Mouse (Mus musculus) CH12.LX (cell line): Measurements from ENCODE around the gene Tusc2.

Source experiments
- CTCF ChIP-seq, 2 experiments: IDR thresholded peaks in 1 of 2; conservative IDR thresholded peaks in 1 of 2; 2 replicates each; pipeline ENCODE4 v1.5.1; 2011 to 2012; ENCODE audit warnings: low read depth in 2 of 2, low read length in 2 of 2, improper control_type of control experiment in 1 of 2, inconsistent platforms in 1 of 2, mild to moderate bottlenecking in 1 of 2, moderate library complexity in 1 of 2
- HCFC1 ChIP-seq: IDR thresholded peaks from 2 replicates; pipeline ENCODE4 v1.6.1; 2012; ENCODE audit warnings: low read depth, mild to moderate bottlenecking, inconsistent platforms, low read length, improper control_type of control experiment
- KAT2A ChIP-seq: IDR thresholded peaks from 2 replicates; pipeline ENCODE4 v1.6.1; 2012; ENCODE audit warnings: low read length, improper control_type of control experiment, inconsistent platforms; ENCODE audit not compliant: insufficient replicate concordance
- POLR2A ChIP-seq: IDR thresholded peaks from 2 replicates; pipeline ENCODE4 v1.6.1; 2011; ENCODE audit warnings: low read depth, mild to moderate bottlenecking, improper control_type of control experiment, low read length
- RCOR1 ChIP-seq: conservative IDR thresholded peaks from 2 replicates; pipeline ENCODE4 v1.6.1; 2012; ENCODE audit warnings: low read depth, mild to moderate bottlenecking, inconsistent platforms, low read length, improper control_type of control experiment
- SMC3 ChIP-seq: IDR thresholded peaks from 2 replicates; pipeline ENCODE4 v1.6.1; 2011; ENCODE audit warnings: low read depth, low read length, improper control_type of control experiment
- USF1 ChIP-seq: IDR thresholded peaks from 2 replicates; pipeline ENCODE4 v1.6.1; 2014; ENCODE audit warnings: low read depth, mild to moderate bottlenecking, inconsistent platforms, low read length, improper control_type of control experiment
- ZNF384 ChIP-seq: IDR thresholded peaks from 2 replicates; pipeline ENCODE4 v1.6.1; 2012; ENCODE audit warnings: low read depth, low read length, improper control_type of control experiment, inconsistent platforms

DNA sequence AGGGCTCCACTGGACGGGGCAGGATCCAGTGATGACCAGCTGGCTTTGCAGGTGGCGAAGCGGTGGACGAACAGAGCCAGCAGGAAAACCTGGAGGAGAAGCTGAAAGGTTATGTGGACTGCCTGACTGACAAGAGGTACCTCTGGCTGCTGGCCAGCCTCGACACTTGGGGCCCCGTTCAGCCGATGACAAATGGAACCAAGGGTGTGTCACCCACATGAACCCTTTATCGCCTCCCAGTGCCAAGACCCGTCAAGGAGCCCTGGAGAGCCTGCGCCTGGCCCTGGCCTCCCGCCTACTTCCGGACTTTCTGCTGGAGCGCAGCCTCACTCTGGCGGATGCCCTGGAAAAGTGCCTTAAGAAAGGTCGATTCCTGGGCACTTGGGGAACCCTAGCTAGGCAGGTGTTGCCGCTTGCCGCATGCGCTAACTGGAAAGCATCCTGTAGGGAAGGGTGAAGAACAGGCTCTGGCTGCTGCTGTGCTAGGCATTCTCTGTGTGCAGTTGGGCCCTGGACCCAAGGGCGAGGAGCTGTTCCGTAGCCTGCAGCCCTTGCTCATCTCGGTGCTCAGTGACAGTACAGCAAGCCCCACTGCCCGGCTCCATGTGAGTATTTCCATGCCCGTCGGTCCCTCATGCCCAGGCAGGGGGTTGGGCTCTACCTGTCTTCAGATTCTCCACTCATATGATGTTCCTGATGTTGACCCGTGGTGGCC is 27.2 kb downstream of the Tusc2 start:
- TF ChIP-seq CTCF (conservative IDR thresholded peaks at IDR 0.05 in 1 of 2, IDR thresholded peaks at IDR 0.05 in 1 of 2; ENCODE audit: low read depth in 2 of 2, low read length in 2 of 2) (no peak), KAT2A (no peak), POLR2A (no peak), USF1 (no peak), HCFC1 (no peak), RCOR1 (no peak), ZNF384 (no peak), SMC3 (no peak)
